Mouse (Mus musculus) kidney, embryonic 14.5 days (tissue): ENCODE results near the gene Jam2. TPM values are rescaled to one million over a fixed set of nuclear protein-coding genes. Genes with fewer than 3 reads are reported as not detected.

Experiments used
- ATAC-seq: fragments of 200-750 bp; cut with Nextera tagmentation; 2 replicates; pipeline ENCODE4 v1.8.0; 2017; ENCODE audit warnings: moderate number of reproducible peaks, mild to moderate bottlenecking, moderate TSS enrichment, moderate library complexity; ENCODE audit not compliant: low FRiP score, low TSS enrichment
- H3K27ac ChIP-seq: fragments of 300-500 bp; sonication (generic); 2 replicates; pipeline ENCODE4 v1.5.1; 2014; ENCODE audit warnings: low read depth, mild to moderate bottlenecking, low read length, moderate library complexity, mixed read lengths
- H3K27me3 ChIP-seq: fragments of 300-500 bp; sonication (generic); 2 replicates; pipeline ENCODE4 v1.6.1; 2014; ENCODE audit warnings: mild to moderate bottlenecking, low read length; ENCODE audit not compliant: control insufficient read depth, insufficient read depth
- H3K36me3 ChIP-seq: fragments of 300-500 bp; sonication (generic); 2 replicates; pipeline ENCODE4 v1.6.1; 2014; ENCODE audit warnings: low read length, mixed read lengths; ENCODE audit not compliant: control insufficient read depth, insufficient read depth
- H3K4me1 ChIP-seq: fragments of 300-500 bp; sonication (generic); 2 replicates; pipeline ENCODE4 v1.6.1; 2014; ENCODE audit warnings: low read length, mixed read lengths; ENCODE audit not compliant: control insufficient read depth, insufficient read depth
- H3K4me2 ChIP-seq: fragments of 300-500 bp; sonication (generic); replicated peaks from 2 replicates; pipeline ENCODE4 v1.6.1; 2014; ENCODE audit warnings: low read depth, mild to moderate bottlenecking, low read length
- H3K4me3 ChIP-seq: fragments of 300-500 bp; sonication (generic); 2 replicates; pipeline ENCODE4 v1.5.1; 2014; ENCODE audit warnings: mild to moderate bottlenecking, low read length
- H3K9ac ChIP-seq: fragments of 300-500 bp; sonication (generic); 2 replicates; pipeline ENCODE4 v1.6.1; 2014; ENCODE audit warnings: low read depth, mild to moderate bottlenecking, low read length, moderate library complexity
- H3K9me3 ChIP-seq: fragments of 300-500 bp; sonication (generic); 2 replicates; pipeline ENCODE4 v1.6.1; 2016; ENCODE audit warnings: low read length; ENCODE audit not compliant: control insufficient read depth
- WGBS: fragments of 180-500 bp; shearing (Covaris S2); extraction: QIAGEN DNeasy Blood & Tissue Kit; methylation state at CpG from one replicate; pipeline ENCODE4 v1.1.7; 2014; 5-methylcytosine and 5-hydroxymethylcytosine counted together
- polyA plus RNA-seq: library from polyadenylated mRNA; unstranded; fragments of >200 nt; fragmentation: Nextera tagmentation; extraction: Ambion mirVana; gene quantifications from 2 replicates; pipeline ENCODE4 v1.2.1, GENCODE M21; 2014

Gene Jam2
- polyA plus RNA-seq, 1 experiment from 2014 or later: 2.5 TPM

GRCm38 (mm10) chr16:84778431-84778830 lies 4.5 kb downstream of the Jam2 start:
- ATAC-seq: no peak
- 0 out of 2 replicates have a peak, but pooled peaks cover 3% of the 10 kb centered on the region for H3K4me1 ChIP-seq
- no peak overlapping the region for H3K4me2 ChIP-seq
- no peak overlapping the region for H3K27ac ChIP-seq
- 79% methylated on average over 6 of the region's 6 CpGs for WGBS
- H3K4me3 ChIP-seq: no peak overlapping the region
- no peaks in the 10 kb centered on the region for H3K9me3 ChIP-seq
- peaks cover 18% of the 10 kb centered on the region for H3K27me3 ChIP-seq
- no peaks in the 10 kb centered on the region for H3K36me3 ChIP-seq
- H3K9ac ChIP-seq: no peak overlapping the region

GRCm38 (mm10) chr16:84778861-84779630 lies 5.1 kb downstream of the Jam2 start:
- ATAC-seq: no peak
- WGBS: 93% methylated on average over 6 of the region's 6 CpGs

GRCm38 (mm10) chr16:84779718-84780117 lies 5.8 kb downstream of the Jam2 start:
- no peak overlapping the region for H3K27ac ChIP-seq
- no peaks in the 10 kb centered on the region for H3K36me3 ChIP-seq
- no peak for ATAC-seq
- H3K27me3 ChIP-seq: peaks cover 18% of the 10 kb centered on the region
- H3K9me3 ChIP-seq: no peaks in the 10 kb centered on the region
- H3K4me2 ChIP-seq: no peak overlapping the region
- no peak overlapping the region for H3K9ac ChIP-seq
- H3K4me1 ChIP-seq: 0 out of 2 replicates have a peak, but pooled peaks cover 3% of the 10 kb centered on the region
- WGBS: 79% methylated on average over 5 of the region's 5 CpGs
- H3K4me3 ChIP-seq: no peak overlapping the region

More at GRCm38 (mm10) chr16:84778861-84779630, 5.1 kb downstream of the Jam2 start:
- Histone ChIP-seq H3K27me3 (peaks cover 18% of the 10 kb centered on the region), H3K4me2 (no peak overlapping the region), H3K4me1 (0 out of 2 replicates have a peak, but pooled peaks cover 3% of the 10 kb centered on the region), H3K9me3 (no peaks in the 10 kb centered on the region), H3K36me3 (no peaks in the 10 kb centered on the region), H3K4me3 (no peak overlapping the region), H3K9ac (no peak overlapping the region), H3K27ac (no peak overlapping the region)

- 63% methylated on average over 2 of the region's 2 CpGs for WGBS
- Histone ChIP-seq H3K36me3 (no peaks in the 10 kb centered on the region), H3K27me3 (no peaks in the 10 kb centered on the region), H3K9me3 (no peaks in the 10 kb centered on the region), H3K27ac (no peak overlapping the region), H3K4me1 (no peaks in the 10 kb centered on the region), H3K9ac (no peak overlapping the region), H3K4me3 (no peak overlapping the region), H3K4me2 (no peak overlapping the region)
- no peak for ATAC-seq
These were observed 9.4 kb downstream of the Jam2 start for GRCm38 (mm10) chr16:84783279-84783678.

- Histone ChIP-seq H3K36me3 (no peaks in the 10 kb centered on the region), H3K9ac (no peak overlapping the region), H3K4me3 (no peak overlapping the region), H3K9me3 (no peaks in the 10 kb centered on the region), H3K4me1 (no peaks in the 10 kb centered on the region), H3K27ac (no peak overlapping the region), H3K4me2 (no peak overlapping the region), H3K27me3 (no peaks in the 10 kb centered on the region)
- WGBS: 17% methylated on average over 7 of the region's 7 CpGs
- ATAC-seq: no peak
These were observed 11.0 kb downstream of the Jam2 start for GRCm38 (mm10) chr16:84784966-84785365.

- Histone ChIP-seq H3K27ac (no peak overlapping the region), H3K4me1 (no peaks in the 10 kb centered on the region), H3K4me3 (no peak overlapping the region), H3K27me3 (no peaks in the 10 kb centered on the region), H3K9me3 (no peaks in the 10 kb centered on the region), H3K36me3 (no peaks in the 10 kb centered on the region), H3K4me2 (no peak overlapping the region), H3K9ac (no peak overlapping the region)
- 82% methylated on average over 2 of the region's 2 CpGs for WGBS
- no peak for ATAC-seq
These were observed 16.8 kb downstream of the Jam2 start for GRCm38 (mm10) chr16:84790595-84791165.

- no peaks in the 10 kb centered on the region for H3K27me3 ChIP-seq
These were observed 19.5 kb downstream of the Jam2 start for GRCm38 (mm10) chr16:84793401-84793800.

GRCm38 (mm10) chr16:84795337-84795736 lies 21.4 kb downstream of the Jam2 start:
- H3K27ac ChIP-seq: no peak overlapping the region
- H3K4me3 ChIP-seq: no peak overlapping the region
- no peak overlapping the region for H3K9ac ChIP-seq
- no peaks in the 10 kb centered on the region for H3K36me3 ChIP-seq
- H3K9me3 ChIP-seq: no peaks in the 10 kb centered on the region
- ATAC-seq: no peak
- H3K4me2 ChIP-seq: no peak overlapping the region
- H3K27me3 ChIP-seq: no peaks in the 10 kb centered on the region
- 55% methylated on average over 3 of the region's 3 CpGs for WGBS
- no peaks in the 10 kb centered on the region for H3K4me1 ChIP-seq

More at GRCm38 (mm10) chr16:84793401-84793800, 19.5 kb downstream of the Jam2 start:
- 86% methylated on average over 14 of the region's 14 CpGs for WGBS
- Histone ChIP-seq H3K4me3 (no peak overlapping the region), H3K4me1 (no peaks in the 10 kb centered on the region), H3K4me2 (no peak overlapping the region), H3K9ac (no peak overlapping the region), H3K9me3 (no peaks in the 10 kb centered on the region), H3K27ac (no peak overlapping the region), H3K36me3 (no peaks in the 10 kb centered on the region)
- ATAC-seq: no peak

GRCm38 (mm10) chr16:84796678-84797077 lies 22.8 kb downstream of the Jam2 start:
- Histone ChIP-seq H3K4me3 (no peak overlapping the region), H3K9me3 (no peaks in the 10 kb centered on the region), H3K36me3 (no peaks in the 10 kb centered on the region), H3K4me1 (no peaks in the 10 kb centered on the region), H3K9ac (no peak overlapping the region), H3K27me3 (no peaks in the 10 kb centered on the region), H3K27ac (no peak overlapping the region), H3K4me2 (no peak overlapping the region)
- 73% methylated on average over 9 of the region's 9 CpGs for WGBS
- no peak for ATAC-seq
